Comparison of ENCODE assay signal across 9 mouse cellular contexts in the genomic region with DNA sequence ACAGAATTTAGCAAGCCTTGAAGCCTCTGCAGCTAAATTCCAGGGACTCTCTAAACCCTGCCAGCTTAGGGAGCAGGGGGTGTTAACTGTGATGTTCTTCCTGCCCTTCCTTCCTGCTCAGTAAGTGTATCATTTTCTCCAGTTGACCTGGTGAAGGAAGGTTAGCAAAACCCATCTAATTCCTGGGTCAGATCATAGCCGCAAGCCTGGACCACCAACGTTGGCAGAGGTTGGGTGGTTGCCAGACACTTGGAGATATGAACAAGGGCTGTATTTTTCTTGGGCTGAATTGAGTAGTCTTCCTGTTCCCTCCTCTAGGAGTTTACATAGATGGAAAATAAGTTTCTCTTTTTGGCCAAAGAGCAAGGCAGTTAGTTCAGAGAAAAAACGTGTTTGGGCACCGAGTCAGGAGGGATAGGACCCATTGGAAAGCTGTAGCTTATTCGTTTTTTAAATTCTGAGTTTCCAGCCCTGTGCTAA.
DNase-seq lines count a peak whose midpoint lies in the region; ATAC-seq and TF ChIP-seq lines count a peak whose summit lies in the region.
"Had no signal": no experiment of that assay in that cellular context is flagged by ENCODE, and none has a peak within 500 bp of the region (broad histone marks: within the 10 kb centered on the region; RNA-seq: fewer than 3 reads in every experiment).

No protein-coding gene starts in this region.

- H3K27ac ChIP-seq in embryonic facial prominence, embryonic 13.5 days, result peak overlapping the region; percentile 41
- H3K27ac ChIP-seq in kidney, postnatal 0 days, result 0 out of 2 replicates have a peak overlapping the region, but pooled peaks have one; percentile 27

- peak; percentile 26; the same call in 1 of the 2 replicates for ATAC-seq in embryonic facial prominence, embryonic 13.5 days (ENCODE audit: insufficient number of reproducible peaks, insufficient read depth, low FRiP score, low TSS enrichment, low read depth)
- ATAC-seq in kidney, postnatal 0 days (replicated peaks; ENCODE audit: low FRiP score, low read depth), result no peak

- no peak overlapping the region for H3K4me3 ChIP-seq in embryonic facial prominence, embryonic 13.5 days
- no peak overlapping the region for H3K4me3 ChIP-seq in kidney, postnatal 0 days (replicated peaks; ENCODE audit: low read depth, low read length)
- H3K4me3 ChIP-seq: megakaryocyte, embryonic 14.5 days had no signal

- H3K9ac ChIP-seq in embryonic facial prominence, embryonic 13.5 days, result no peak overlapping the region
- no peak overlapping the region for H3K9ac ChIP-seq in kidney, postnatal 0 days (ENCODE audit: low read depth, low read length)

- H3K4me2 ChIP-seq in embryonic facial prominence, embryonic 13.5 days, result peak overlapping the region; percentile 12; the same call in 1 of the 2 replicates
- peak overlapping the region; percentile 33 for H3K4me2 ChIP-seq in kidney, postnatal 0 days (ENCODE audit: low read length)

- H3K27me3 ChIP-seq in embryonic facial prominence, embryonic 13.5 days, result peaks cover 7% of the 10 kb centered on the region
- H3K27me3 ChIP-seq in kidney, postnatal 0 days (ENCODE audit: insufficient read depth, low read length), result no peaks in the 10 kb centered on the region
- H3K27me3 ChIP-seq: megakaryocyte, embryonic 14.5 days had no signal

- peaks cover 16% of the 10 kb centered on the region for H3K4me1 ChIP-seq in embryonic facial prominence, embryonic 13.5 days
- H3K4me1 ChIP-seq in kidney, postnatal 0 days (replicated peaks; ENCODE audit: insufficient read depth, low read length), result peaks cover 14% of the 10 kb centered on the region
- H3K4me1 ChIP-seq: megakaryocyte, embryonic 14.5 days had no signal

- DNase-seq in gastrocnemius, postnatal 4 days (ENCODE audit: low spot score in 2 of 2), result peak; percentile 24 to 52
- no peak for DNase-seq in gastrocnemius, adult 18-20 months (ENCODE audit: low spot score)
- peak; percentile 45 for DNase-seq in NIH3T3 (ENCODE audit: low read depth)
- DNase-seq in kidney, postnatal 0 days (ENCODE audit: low spot score), result peak; percentile 67
- peak; percentile 27 for DNase-seq in ovary, postnatal 14 days (ENCODE audit: low spot score)
- DNase-seq in frontal cortex, adult 2 months (ENCODE audit: extremely low spot score in 1 of 2, low spot score in 1 of 2), result no peak
- DNase-seq in thymus, postnatal 14 days, result no peak

- no peaks in the 10 kb centered on the region for H3K9me3 ChIP-seq in embryonic facial prominence, embryonic 13.5 days
- no peaks in the 10 kb centered on the region for H3K9me3 ChIP-seq in kidney, postnatal 0 days (replicated peaks; ENCODE audit: low read length)

- no peaks in the 10 kb centered on the region for H3K36me3 ChIP-seq in embryonic facial prominence, embryonic 13.5 days
- no peaks in the 10 kb centered on the region for H3K36me3 ChIP-seq in kidney, postnatal 0 days (ENCODE audit: insufficient read depth, low read length)

- no peak for TF ChIP-seq CTCF in kidney, postnatal 0 days (IDR thresholded peaks at IDR 0.05; ENCODE audit: low read depth)

- WGBS in embryonic facial prominence, embryonic 13.5 days, result 9% methylated on average over 5 of the region's 5 CpGs
- WGBS in kidney, postnatal 0 days, result 5% methylated on average over 5 of the region's 5 CpGs

Comparison
In these comparisons a context has a peak if more than half of its experiments do, and no peak if none do; other contexts are left out.
1. DNase-seq: peak in gastrocnemius, postnatal 4 days (2 of 2), NIH3T3 (single experiment), kidney, postnatal 0 days (single experiment) and ovary, postnatal 14 days (single experiment); none in gastrocnemius, adult 18-20 months (single experiment), frontal cortex, adult 2 months (0 of 2) and thymus, postnatal 14 days (single experiment).